ENCODE assay signal across 20 mouse cellular contexts in the genomic region with DNA sequence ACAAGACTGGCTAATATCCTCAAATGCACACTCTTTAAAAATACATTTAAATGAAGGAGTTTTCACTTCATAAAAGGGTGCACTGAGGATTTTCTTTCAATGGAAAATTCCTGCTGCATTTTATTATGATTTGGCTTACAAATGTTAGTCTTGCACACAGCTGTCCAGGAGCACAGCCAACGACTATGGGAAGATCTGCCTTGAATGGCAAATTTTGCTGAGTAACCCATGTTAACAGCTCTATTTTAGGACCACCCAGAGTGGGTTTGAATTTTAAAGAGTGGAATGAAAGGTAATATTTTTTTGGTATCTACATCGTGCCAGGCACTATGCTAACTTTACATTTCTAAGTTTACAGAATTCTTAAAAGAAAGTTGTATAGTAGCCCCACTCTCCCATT.
DNase-seq lines count a peak whose midpoint lies in the region; ATAC-seq lines count a peak whose summit lies in the region.
"Had no signal": no experiment of that assay in that cellular context is flagged by ENCODE, and none has a peak within 500 bp of the region (broad histone marks: within the 10 kb centered on the region; RNA-seq: fewer than 3 reads in every experiment).

No protein-coding gene starts in this region.

- peak; percentile 27; the same call in 1 of the 2 replicates for ATAC-seq in frontal cortex, adult (ENCODE audit: low TSS enrichment)
- ATAC-seq: forebrain, embryonic 13.5 days; forebrain, embryonic 16.5 days; hindbrain, embryonic 16.5 days; intestine, embryonic 15.5 days; Patski had no signal

- DNase-seq in frontal cortex, postnatal 10 days (ENCODE audit: low spot score in 2 of 2) = no peak
- DNase-seq in heart, adult 11 months = peak; percentile 76
- no peak for DNase-seq in heart, postnatal 4 days
- DNase-seq in urinary bladder, postnatal 14 days (ENCODE audit: low spot score) = peak; percentile 3
- no peak for DNase-seq in urinary bladder, postnatal 10 days (ENCODE audit: low spot score)
- DNase-seq in right cerebral cortex, adult 2 months (ENCODE audit: low spot score in 2 of 2) = no peak
- DNase-seq: adrenal gland, adult 8-10 months; adrenal gland, postnatal 25 days; B cell, adult 2 months; cerebellum, adult 18-20 months; cerebellum, adult 9-10 months; cerebellum, postnatal 14 days; gastrocnemius, postnatal 25 days; kidney, adult 11 months had no signal

Comparison
In these comparisons a context has a peak if more than half of its experiments do, and no peak if none do; other contexts are left out.
1. DNase-seq: peak in heart, adult 11 months (single experiment) and urinary bladder, postnatal 14 days (single experiment); none in frontal cortex, postnatal 10 days (0 of 2), heart, postnatal 4 days (single experiment), urinary bladder, postnatal 10 days (single experiment) and right cerebral cortex, adult 2 months (0 of 2).